Mouse (Mus musculus) midbrain, embryonic 15.5 days (tissue): ENCODE measurements around the gene Ripor3. TPM values are rescaled to one million over a fixed set of nuclear protein-coding genes. Genes with fewer than 3 reads are reported as not detected.

Source experiments
- ATAC-seq: fragments of 200-750 bp; cut with Nextera tagmentation; replicated peaks from 2 replicates; pipeline ENCODE4 v1.8.0; 2017; ENCODE audit warnings: moderate TSS enrichment
- H3K27ac ChIP-seq: fragments of 300-500 bp; sonication (generic); 2 replicates; pipeline ENCODE4 v1.5.1; 2015; ENCODE audit warnings: mild to moderate bottlenecking, inconsistent platforms
- H3K27me3 ChIP-seq: fragments of 300-500 bp; sonication (generic); replicated peaks from 2 replicates; pipeline ENCODE4 v1.6.1; 2015; ENCODE audit warnings: inconsistent platforms
- H3K36me3 ChIP-seq: fragments of 300-500 bp; sonication (generic); replicated peaks from 2 replicates; pipeline ENCODE4 v1.6.1; 2015; ENCODE audit warnings: inconsistent platforms
- H3K4me1 ChIP-seq: fragments of 300-500 bp; sonication (generic); 2 replicates; pipeline ENCODE4 v1.6.1; 2015; ENCODE audit warnings: inconsistent platforms
- H3K4me2 ChIP-seq: fragments of 300-500 bp; sonication (generic); 2 replicates; pipeline ENCODE4 v1.6.1; 2015; ENCODE audit warnings: inconsistent platforms, mild to moderate bottlenecking, moderate library complexity
- H3K4me3 ChIP-seq: fragments of 300-500 bp; sonication (generic); 2 replicates; pipeline ENCODE4 v1.5.1; 2015; ENCODE audit warnings: mild to moderate bottlenecking, inconsistent platforms
- H3K9ac ChIP-seq: fragments of 300-500 bp; sonication (generic); 2 replicates; pipeline ENCODE4 v1.6.1; 2015; ENCODE audit warnings: mild to moderate bottlenecking, inconsistent platforms
- H3K9me3 ChIP-seq: fragments of 300-500 bp; sonication (generic); 2 replicates; pipeline ENCODE4 v1.6.1; 2016; ENCODE audit warnings: inconsistent platforms
- WGBS: fragments of 180-500 bp; shearing (Covaris S2); methylation state at CpG from one replicate; pipeline ENCODE4 v1.1.7; 2015; ENCODE audit warnings: mixed read lengths; 5-methylcytosine and 5-hydroxymethylcytosine counted together
- polyA plus RNA-seq: library from polyadenylated mRNA; unstranded; fragments of >200 nt; fragmentation: Nextera tagmentation; extraction: Ambion mirVana; gene quantifications from 2 replicates; pipeline ENCODE4 v1.2.1, GENCODE M21; 2015

Gene Ripor3
- polyA plus RNA-seq, 1 experiment from 2014 or later: 0.70 TPM

- Histone ChIP-seq H3K36me3 (no peaks in the 10 kb centered on the region), H3K27me3 (no peaks in the 10 kb centered on the region), H3K4me2 (no peak overlapping the region), H3K9ac (no peak overlapping the region), H3K4me3 (no peak overlapping the region), H3K9me3 (no peaks in the 10 kb centered on the region), H3K27ac (no peak overlapping the region), H3K4me1 (no peaks in the 10 kb centered on the region)
- WGBS: 57% methylated on average over 12 of the region's 12 CpGs
- no peak for ATAC-seq
These were observed 14.8 kb upstream of the Ripor3 start for GRCm38 (mm10) chr2:168025174-168025573.

- Histone ChIP-seq H3K27ac (no peak overlapping the region), H3K9me3 (no peaks in the 10 kb centered on the region), H3K36me3 (no peaks in the 10 kb centered on the region), H3K4me2 (no peak overlapping the region), H3K27me3 (no peaks in the 10 kb centered on the region), H3K9ac (no peak overlapping the region), H3K4me1 (no peaks in the 10 kb centered on the region), H3K4me3 (no peak overlapping the region)
- 74% methylated on average over 3 of the region's 3 CpGs for WGBS
- no peak for ATAC-seq
These were observed 13.5 kb upstream of the Ripor3 start for GRCm38 (mm10) chr2:168023763-168024402.

DNA sequence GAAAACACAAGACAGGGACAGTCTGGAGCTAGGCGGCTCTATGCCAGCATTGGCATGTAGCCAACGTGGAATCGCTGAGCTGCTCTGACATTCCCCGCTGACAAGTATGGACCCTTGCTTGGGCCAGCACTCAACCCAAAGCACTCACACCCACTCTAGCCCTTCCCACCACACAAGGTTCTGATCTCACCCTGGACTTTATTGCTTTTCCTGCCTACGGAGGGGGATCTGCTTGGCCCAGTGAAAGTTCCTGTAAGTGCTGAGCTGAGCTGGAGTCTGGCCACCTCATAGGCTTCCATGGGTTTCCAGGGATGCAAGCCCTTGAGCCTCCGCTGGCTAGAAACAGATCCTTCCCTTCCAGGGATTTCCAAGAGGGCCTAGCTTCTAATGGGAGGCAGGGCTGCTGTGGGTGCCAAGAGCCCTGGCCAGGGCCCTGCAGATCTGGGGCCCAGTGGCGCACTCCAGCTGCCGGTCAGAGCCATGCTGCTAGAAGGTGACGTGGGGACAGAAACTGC lies 8.8 kb upstream of the Ripor3 start:
- H3K4me2 ChIP-seq: no peak overlapping the region
- H3K4me1 ChIP-seq: no peaks in the 10 kb centered on the region
- no peaks in the 10 kb centered on the region for H3K27me3 ChIP-seq
- 71% methylated on average over 9 of the region's 9 CpGs for WGBS
- ATAC-seq: no peak
- H3K27ac ChIP-seq: peak overlapping the region; percentile 0; the same call in 1 of the 2 replicates
- H3K9me3 ChIP-seq: no peaks in the 10 kb centered on the region
- H3K36me3 ChIP-seq: no peaks in the 10 kb centered on the region
- H3K4me3 ChIP-seq: no peak overlapping the region
- no peak overlapping the region for H3K9ac ChIP-seq

- ATAC-seq: no peak
- H3K27ac ChIP-seq: no peak overlapping the region
These were observed 6.6 kb upstream of the Ripor3 start for GRCm38 (mm10) chr2:168016951-168017391.

GRCm38 (mm10) chr2:168010893-168011292 lies 475 bp upstream of the Ripor3 start:
- ATAC-seq: no peak
- Histone ChIP-seq H3K9me3 (no peaks in the 10 kb centered on the region), H3K27me3 (no peaks in the 10 kb centered on the region), H3K27ac (no peak overlapping the region), H3K4me3 (no peak overlapping the region), H3K36me3 (no peaks in the 10 kb centered on the region), H3K9ac (no peak overlapping the region), H3K4me1 (peaks cover 14% of the 10 kb centered on the region), H3K4me2 (no peak overlapping the region)
- WGBS: 41% methylated on average over 11 of the region's 11 CpGs

More at GRCm38 (mm10) chr2:168016951-168017391, 6.6 kb upstream of the Ripor3 start:
- Histone ChIP-seq H3K4me3 (no peak overlapping the region), H3K4me1 (no peaks in the 10 kb centered on the region), H3K4me2 (no peak overlapping the region), H3K9ac (no peak overlapping the region), H3K27me3 (no peaks in the 10 kb centered on the region), H3K9me3 (no peaks in the 10 kb centered on the region), H3K36me3 (no peaks in the 10 kb centered on the region)
- 19% methylated on average over 5 of the region's 5 CpGs for WGBS

GRCm38 (mm10) chr2:168008132-168008531 lies 2.3 kb downstream of the Ripor3 start:
- Histone ChIP-seq H3K4me2 (no peak overlapping the region), H3K9me3 (no peaks in the 10 kb centered on the region), H3K9ac (no peak overlapping the region), H3K4me3 (no peak overlapping the region), H3K36me3 (no peaks in the 10 kb centered on the region), H3K27ac (no peak overlapping the region), H3K27me3 (no peaks in the 10 kb centered on the region), H3K4me1 (peaks cover 14% of the 10 kb centered on the region)
- no peak for ATAC-seq
- 55% methylated on average over 3 of the region's 3 CpGs for WGBS

GRCm38 (mm10) chr2:168006489-168006888 lies 3.9 kb downstream of the Ripor3 start:
- no peak for ATAC-seq
- no peaks in the 10 kb centered on the region for H3K9me3 ChIP-seq
- H3K4me1 ChIP-seq: peaks cover 14% of the 10 kb centered on the region
- H3K36me3 ChIP-seq: no peaks in the 10 kb centered on the region
- no peak overlapping the region for H3K4me2 ChIP-seq
- no peak overlapping the region for H3K27ac ChIP-seq
- H3K4me3 ChIP-seq: no peak overlapping the region
- H3K9ac ChIP-seq: no peak overlapping the region
- H3K27me3 ChIP-seq: no peaks in the 10 kb centered on the region
- 80% methylated on average over 6 of the region's 6 CpGs for WGBS

GRCm38 (mm10) chr2:168005616-168006015 lies 4.8 kb downstream of the Ripor3 start:
- H3K4me3 ChIP-seq: no peak overlapping the region
- no peak overlapping the region for H3K4me2 ChIP-seq
- peaks cover 9% of the 10 kb centered on the region for H3K4me1 ChIP-seq
- no peak overlapping the region for H3K27ac ChIP-seq
- no peaks in the 10 kb centered on the region for H3K36me3 ChIP-seq
- no peak for ATAC-seq
- H3K27me3 ChIP-seq: no peaks in the 10 kb centered on the region
- H3K9me3 ChIP-seq: no peaks in the 10 kb centered on the region
- 69% methylated on average over 3 of the region's 3 CpGs for WGBS
- no peak overlapping the region for H3K9ac ChIP-seq

GRCm38 (mm10) chr2:168005005-168005404 lies 5.4 kb downstream of the Ripor3 start:
- H3K4me2 ChIP-seq: no peak overlapping the region
- no peak overlapping the region for H3K9ac ChIP-seq
- H3K4me3 ChIP-seq: no peak overlapping the region
- 79% methylated on average over 3 of the region's 3 CpGs for WGBS
- ATAC-seq: no peak
- 0 out of 2 replicates have a peak, but pooled peaks cover 2% of the 10 kb centered on the region for H3K9me3 ChIP-seq
- no peaks in the 10 kb centered on the region for H3K36me3 ChIP-seq
- H3K4me1 ChIP-seq: peaks cover 3% of the 10 kb centered on the region
- no peak overlapping the region for H3K27ac ChIP-seq
- H3K27me3 ChIP-seq: no peaks in the 10 kb centered on the region

GRCm38 (mm10) chr2:168004369-168004768 lies 6.0 kb downstream of the Ripor3 start:
- WGBS: 61% methylated on average over 2 of the region's 2 CpGs
- Histone ChIP-seq H3K4me2 (no peak overlapping the region), H3K4me1 (no peaks in the 10 kb centered on the region), H3K27me3 (no peaks in the 10 kb centered on the region), H3K36me3 (no peaks in the 10 kb centered on the region), H3K4me3 (no peak overlapping the region), H3K9ac (no peak overlapping the region), H3K9me3 (0 out of 2 replicates have a peak, but pooled peaks cover 2% of the 10 kb centered on the region), H3K27ac (no peak overlapping the region)
- ATAC-seq: no peak

DNA sequence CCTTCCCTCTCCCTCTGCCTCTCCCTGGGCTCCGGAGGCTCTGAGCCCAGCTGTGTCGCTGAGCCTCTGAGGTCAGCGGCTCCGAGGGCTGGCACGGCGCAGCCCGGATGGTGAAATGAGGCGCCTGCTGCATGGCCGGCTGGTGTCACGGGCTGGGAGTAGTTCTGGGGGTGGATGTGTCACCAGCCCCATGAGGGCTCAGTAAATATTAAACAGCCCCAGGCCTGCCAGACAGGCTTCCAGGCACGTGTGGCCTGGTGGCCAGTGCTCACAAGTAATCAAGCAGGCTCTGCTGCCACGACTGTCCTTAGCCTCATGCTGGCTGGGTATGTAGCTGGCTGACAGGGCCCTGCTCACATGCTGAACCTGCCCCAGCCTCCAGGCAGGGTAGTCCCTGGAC lies 7.0 kb downstream of the Ripor3 start:
- Histone ChIP-seq H3K27ac (no peak overlapping the region), H3K4me3 (no peak overlapping the region), H3K27me3 (no peaks in the 10 kb centered on the region), H3K9ac (no peak overlapping the region), H3K9me3 (0 out of 2 replicates have a peak, but pooled peaks cover 2% of the 10 kb centered on the region), H3K36me3 (no peaks in the 10 kb centered on the region), H3K4me1 (no peaks in the 10 kb centered on the region), H3K4me2 (no peak overlapping the region)
- 76% methylated on average over 12 of the region's 12 CpGs for WGBS
- ATAC-seq: no peak

DNA sequence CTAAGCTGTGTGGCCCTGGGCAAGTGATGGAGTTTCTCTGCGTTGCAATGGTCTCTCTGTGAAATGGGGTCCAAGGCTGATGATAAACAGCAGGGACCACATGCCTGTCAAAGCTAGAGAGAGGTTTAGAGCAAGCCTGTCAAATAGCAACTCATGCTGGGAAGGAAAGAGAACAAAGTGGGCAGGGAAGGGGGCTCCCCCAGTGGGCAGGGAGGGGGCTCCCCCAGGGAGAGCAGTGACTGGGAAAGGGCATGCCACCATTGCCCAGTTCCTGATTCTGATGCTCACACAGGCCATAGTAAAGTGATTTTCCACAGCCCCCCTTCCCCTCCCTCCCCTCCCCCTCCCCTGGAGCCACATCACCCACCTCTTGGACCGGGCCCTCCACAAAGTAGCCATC lies 7.5 kb downstream of the Ripor3 start:
- Histone ChIP-seq H3K9ac (no peak overlapping the region), H3K27me3 (no peaks in the 10 kb centered on the region), H3K36me3 (no peaks in the 10 kb centered on the region), H3K27ac (no peak overlapping the region), H3K4me3 (no peak overlapping the region), H3K4me1 (no peaks in the 10 kb centered on the region), H3K9me3 (0 out of 2 replicates have a peak, but pooled peaks cover 2% of the 10 kb centered on the region), H3K4me2 (no peak overlapping the region)
- no peak for ATAC-seq
- WGBS: 73% methylated on average over 2 of the region's 2 CpGs

DNA sequence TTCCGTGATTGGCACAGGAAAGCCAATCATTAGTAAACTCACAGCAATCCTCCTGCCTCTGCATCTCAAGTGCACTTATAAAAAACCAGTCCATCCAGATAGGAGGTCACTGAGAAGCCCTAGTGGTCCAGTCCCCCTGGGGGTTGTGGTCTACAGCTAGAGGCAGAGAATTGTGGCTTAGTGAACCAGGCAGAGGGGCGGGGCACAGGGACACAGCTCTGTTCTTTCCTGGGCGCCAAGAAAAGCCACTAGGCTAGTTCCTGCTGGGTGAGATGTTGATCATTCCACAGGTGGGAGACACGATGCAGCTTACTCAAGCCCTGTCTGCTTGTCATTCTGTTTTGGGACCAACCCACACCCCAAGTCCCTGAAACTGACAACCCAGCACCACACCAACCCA lies 8.2 kb downstream of the Ripor3 start:
- WGBS: 62% methylated on average over 4 of the region's 4 CpGs
- H3K4me2 ChIP-seq: no peak overlapping the region
- H3K27ac ChIP-seq: no peak overlapping the region
- no peak overlapping the region for H3K9ac ChIP-seq
- 0 out of 2 replicates have a peak, but pooled peaks cover 2% of the 10 kb centered on the region for H3K9me3 ChIP-seq
- no peaks in the 10 kb centered on the region for H3K36me3 ChIP-seq
- no peaks in the 10 kb centered on the region for H3K27me3 ChIP-seq
- ATAC-seq: no peak
- H3K4me3 ChIP-seq: no peak overlapping the region
- no peaks in the 10 kb centered on the region for H3K4me1 ChIP-seq
